Mouse (Mus musculus): ENCODE data around the gene Cfap100.

Gene Cfap100

GRCm38 (mm10) chr6:90457421-90457820 lies 28.8 kb upstream of the Cfap100 start:
- no peak for DNase-seq (ENCODE audit: low spot score)

GRCm38 (mm10) chr6:90453751-90454150 lies 25.2 kb upstream of the Cfap100 start:
- no peak for DNase-seq (ENCODE audit: low spot score)

- no peak for DNase-seq (ENCODE audit: low spot score)
Observed at GRCm38 (mm10) chr6:90452603-90453002, 24.0 kb upstream of the Cfap100 start.

GRCm38 (mm10) chr6:90451512-90451911 lies 22.9 kb upstream of the Cfap100 start:
- DNase-seq (ENCODE audit: low spot score), result no peak

GRCm38 (mm10) chr6:90450697-90451096 lies 22.1 kb upstream of the Cfap100 start:
- DNase-seq (ENCODE audit: low spot score), result no peak

- DNase-seq (ENCODE audit: low spot score), result peak; percentile 67
Observed at GRCm38 (mm10) chr6:90450179-90450578, 21.6 kb upstream of the Cfap100 start.

- no peak for DNase-seq (ENCODE audit: low spot score)
Observed at GRCm38 (mm10) chr6:90446883-90447282, 18.3 kb upstream of the Cfap100 start.

- DNase-seq (ENCODE audit: low spot score), result no peak
Observed at GRCm38 (mm10) chr6:90437041-90437440, 8.4 kb upstream of the Cfap100 start.

- DNase-seq (ENCODE audit: low spot score), result no peak
Observed at GRCm38 (mm10) chr6:90436192-90436907, 7.8 kb upstream of the Cfap100 start.

GRCm38 (mm10) chr6:90435195-90435618 lies 6.6 kb upstream of the Cfap100 start:
- DNase-seq (ENCODE audit: low spot score), result peak; percentile 33

GRCm38 (mm10) chr6:90434687-90435086 lies 6.1 kb upstream of the Cfap100 start:
- no peak for DNase-seq (ENCODE audit: low spot score)

- DNase-seq (ENCODE audit: low spot score), result no peak
Observed at GRCm38 (mm10) chr6:90431487-90431886, 2.9 kb upstream of the Cfap100 start.

GRCm38 (mm10) chr6:90429911-90430310 lies 1.3 kb upstream of the Cfap100 start:
- DNase-seq (ENCODE audit: low spot score), result no peak

GRCm38 (mm10) chr6:90426003-90426402 lies 2.6 kb downstream of the Cfap100 start:
- no peak for DNase-seq (ENCODE audit: low spot score)

GRCm38 (mm10) chr6:90425361-90425760 lies 3.2 kb downstream of the Cfap100 start:
- DNase-seq (ENCODE audit: low spot score), result no peak

- peak; percentile 76 for DNase-seq (ENCODE audit: low spot score)
Observed at GRCm38 (mm10) chr6:90422565-90422964, 6.0 kb downstream of the Cfap100 start.

- no peak for DNase-seq (ENCODE audit: low spot score)
Observed at GRCm38 (mm10) chr6:90411926-90412325, 16.7 kb downstream of the Cfap100 start.

GRCm38 (mm10) chr6:90410972-90411371 lies 17.6 kb downstream of the Cfap100 start:
- DNase-seq (ENCODE audit: low spot score), result no peak

- DNase-seq (ENCODE audit: low spot score), result no peak
Observed at GRCm38 (mm10) chr6:90408632-90409031, 20.0 kb downstream of the Cfap100 start.

- no peak for DNase-seq (ENCODE audit: low spot score)
Observed at GRCm38 (mm10) chr6:90397291-90397690, 31.3 kb downstream of the Cfap100 start.

GRCm38 (mm10) chr6:90395751-90396150 lies 32.8 kb downstream of the Cfap100 start:
- no peak for DNase-seq (ENCODE audit: low spot score)

- no peak for DNase-seq (ENCODE audit: low spot score)
Observed at GRCm38 (mm10) chr6:90393948-90394347, 34.6 kb downstream of the Cfap100 start.

- DNase-seq (ENCODE audit: low spot score), result no peak
Observed at GRCm38 (mm10) chr6:90390629-90391028, 38.0 kb downstream of the Cfap100 start.

GRCm38 (mm10) chr6:90381465-90381864 lies 47.1 kb downstream of the Cfap100 start:
- no peak for DNase-seq (ENCODE audit: low spot score)
